Mouse (Mus musculus) midbrain, embryonic 12.5 days (tissue): ENCODE results near the gene Otud7b. TPM values are rescaled to one million over a fixed set of nuclear protein-coding genes. Genes with fewer than 3 reads are reported as not detected.

Source experiments
- ATAC-seq: fragments of 200-750 bp; cut with Nextera tagmentation; 2 replicates; pipeline ENCODE4 v1.8.0; 2017; ENCODE audit warnings: low read depth, moderate TSS enrichment, moderate library complexity; ENCODE audit not compliant: low FRiP score
- H3K27ac ChIP-seq: fragments of 300-500 bp; sonication (generic); replicated peaks from 2 replicates; pipeline ENCODE4 v1.5.1; 2016; ENCODE audit warnings: mild to moderate bottlenecking
- H3K27me3 ChIP-seq: fragments of 300-500 bp; sonication (generic); 2 replicates; pipeline ENCODE4 v1.6.1; 2016; ENCODE audit warnings: mild to moderate bottlenecking
- H3K36me3 ChIP-seq: fragments of 300-500 bp; sonication (generic); 2 replicates; pipeline ENCODE4 v1.6.1; 2016
- H3K4me1 ChIP-seq: fragments of 300-500 bp; sonication (generic); 2 replicates; pipeline ENCODE4 v1.6.1; 2016
- H3K4me2 ChIP-seq: fragments of 300-500 bp; sonication (generic); replicated peaks from 2 replicates; pipeline ENCODE4 v1.6.1; 2016; ENCODE audit warnings: mild to moderate bottlenecking, moderate library complexity
- H3K4me3 ChIP-seq: fragments of 300-500 bp; sonication (generic); 2 replicates; pipeline ENCODE4 v1.5.1; 2016; ENCODE audit warnings: mild to moderate bottlenecking
- H3K9ac ChIP-seq: fragments of 300-500 bp; sonication (generic); replicated peaks from 2 replicates; pipeline ENCODE4 v1.6.1; 2016; ENCODE audit warnings: mild to moderate bottlenecking, moderate library complexity
- H3K9me3 ChIP-seq: fragments of 300-500 bp; sonication (generic); 2 replicates; pipeline ENCODE4 v1.6.1; 2016; ENCODE audit warnings: mild to moderate bottlenecking
- WGBS: fragments of 180-500 bp; shearing (Covaris S2); methylation state at CpG from one replicate; pipeline ENCODE4 v1.1.7; 2016; 5-methylcytosine and 5-hydroxymethylcytosine counted together
- polyA plus RNA-seq: library from polyadenylated mRNA; unstranded; fragments of >200 nt; fragmentation: Nextera tagmentation; extraction: Ambion mirVana; gene quantifications from 2 replicates; pipeline ENCODE4 v1.2.1, GENCODE M21; 2016

Otud7b gene
- polyA plus RNA-seq, 1 experiment from 2014 or later: 19.1 TPM

DNA sequence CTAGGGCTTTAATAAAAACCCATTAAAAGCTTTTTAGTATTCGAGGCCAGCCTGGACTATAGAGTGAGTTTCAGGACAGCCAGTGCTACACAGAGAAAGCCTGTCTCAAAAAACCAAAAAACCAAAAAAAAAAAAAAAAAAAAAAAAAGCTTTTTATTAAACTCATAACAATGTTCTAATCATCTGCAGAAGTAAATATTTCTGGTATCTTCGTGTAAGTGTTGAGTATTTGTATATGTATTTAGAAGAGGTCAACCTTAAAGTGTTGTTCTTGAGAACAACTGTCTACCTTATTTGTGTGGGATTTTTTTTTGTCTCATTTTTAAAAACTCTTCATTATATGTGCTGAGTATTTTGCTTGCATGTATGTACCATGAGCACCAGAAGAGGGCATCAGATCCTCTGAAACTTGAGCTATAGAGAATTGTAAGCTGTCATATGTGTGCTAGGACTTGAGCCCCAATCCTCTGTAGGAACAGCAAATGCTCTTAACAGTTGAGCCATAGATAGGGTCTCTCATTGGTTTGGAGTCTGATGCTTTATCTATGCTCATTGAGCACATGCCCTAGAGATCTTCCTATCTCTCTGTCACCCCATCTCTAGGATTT lies 14.3 kb upstream of the Otud7b start:
- Histone ChIP-seq H3K4me2 (no peak overlapping the region), H3K4me1 (no peaks in the 10 kb centered on the region), H3K27me3 (no peaks in the 10 kb centered on the region), H3K9ac (no peak overlapping the region), H3K27ac (no peak overlapping the region), H3K36me3 (no peaks in the 10 kb centered on the region), H3K9me3 (no peaks in the 10 kb centered on the region), H3K4me3 (no peak overlapping the region)
- 76% methylated on average over 2 of the region's 2 CpGs for WGBS
- ATAC-seq: no peak

DNA sequence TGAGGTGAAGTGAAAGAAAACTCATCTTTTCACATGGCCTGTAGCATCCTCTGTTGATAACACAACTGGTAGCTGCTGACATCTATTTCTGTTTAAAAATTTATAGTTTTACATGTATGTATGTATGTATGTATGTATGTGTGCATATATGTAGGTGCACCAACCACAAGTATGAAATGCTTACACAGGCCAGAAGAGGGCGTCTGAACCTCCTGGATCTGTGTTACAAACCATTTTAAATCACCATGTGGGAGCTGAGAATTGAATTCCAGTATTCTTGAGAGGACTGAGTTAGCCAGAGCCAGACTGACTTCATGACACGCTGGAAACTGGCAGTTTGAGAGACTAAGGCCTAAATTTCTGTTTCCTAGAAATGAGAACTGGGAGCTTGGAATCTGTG lies 13.2 kb upstream of the Otud7b start:
- no peak overlapping the region for H3K27ac ChIP-seq
- no peak overlapping the region for H3K9ac ChIP-seq
- WGBS: 64% methylated on average over 2 of the region's 2 CpGs

DNA sequence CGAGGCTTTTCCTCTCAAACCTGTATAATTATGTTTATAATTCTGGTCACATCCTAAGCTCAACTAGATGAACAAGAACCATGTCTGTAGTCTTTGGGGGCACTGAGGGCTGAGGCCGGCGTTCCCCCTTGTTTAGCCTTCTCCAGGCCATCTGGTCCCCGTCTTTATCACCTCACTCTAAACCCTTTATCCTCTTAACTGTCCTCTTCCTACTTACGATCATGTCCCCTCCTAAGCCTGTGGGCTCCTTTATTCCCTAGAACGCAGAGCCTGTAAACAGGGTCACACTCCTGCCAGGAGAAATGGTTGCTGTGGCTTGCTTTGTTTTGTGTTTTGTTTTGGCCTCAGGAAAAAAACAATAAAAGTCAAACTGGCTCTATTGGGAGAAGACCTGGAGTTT lies 12.4 kb upstream of the Otud7b start:
- H3K9ac ChIP-seq: no peak overlapping the region
- ATAC-seq: no peak
- H3K9me3 ChIP-seq: no peaks in the 10 kb centered on the region
- H3K4me1 ChIP-seq: no peaks in the 10 kb centered on the region
- no peak overlapping the region for H3K4me2 ChIP-seq
- H3K4me3 ChIP-seq: no peak overlapping the region
- WGBS: 41% methylated on average over 6 of the region's 6 CpGs
- no peak overlapping the region for H3K27ac ChIP-seq
- no peaks in the 10 kb centered on the region for H3K36me3 ChIP-seq
- H3K27me3 ChIP-seq: no peaks in the 10 kb centered on the region

More for the DNA sequence above, 13.2 kb upstream of the Otud7b start:
- Histone ChIP-seq H3K4me1 (no peaks in the 10 kb centered on the region), H3K36me3 (no peaks in the 10 kb centered on the region), H3K9me3 (no peaks in the 10 kb centered on the region), H3K4me2 (no peak overlapping the region), H3K27me3 (no peaks in the 10 kb centered on the region), H3K4me3 (no peak overlapping the region)
- ATAC-seq: no peak

DNA sequence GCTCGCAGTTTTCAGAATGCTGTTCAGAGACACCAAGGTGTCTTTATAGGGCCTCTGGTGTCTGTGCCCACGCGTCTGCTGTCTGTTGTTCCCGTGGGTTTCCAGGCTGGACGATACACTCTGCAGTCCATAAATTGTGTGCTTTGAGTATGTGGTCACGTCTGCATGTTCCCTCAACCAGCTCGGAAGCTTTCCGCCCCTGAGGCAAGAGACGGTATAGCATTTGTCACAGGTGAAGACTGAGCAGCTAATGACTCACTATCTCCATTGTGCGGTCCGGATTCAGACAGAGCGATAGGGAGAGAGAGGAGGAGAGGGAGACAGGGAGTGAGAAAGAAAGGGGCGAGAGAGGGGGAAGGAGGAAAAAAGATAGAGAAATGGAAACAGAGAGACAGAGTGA lies 10.8 kb upstream of the Otud7b start:
- ATAC-seq: no peak
- H3K9ac ChIP-seq: no peak overlapping the region
- H3K27ac ChIP-seq: no peak overlapping the region
- 81% methylated on average over 13 of the region's 13 CpGs for WGBS
- no peaks in the 10 kb centered on the region for H3K9me3 ChIP-seq
- H3K4me3 ChIP-seq: no peak overlapping the region
- H3K4me2 ChIP-seq: no peak overlapping the region
- H3K36me3 ChIP-seq: no peaks in the 10 kb centered on the region
- H3K4me1 ChIP-seq: no peaks in the 10 kb centered on the region
- H3K27me3 ChIP-seq: no peaks in the 10 kb centered on the region

DNA sequence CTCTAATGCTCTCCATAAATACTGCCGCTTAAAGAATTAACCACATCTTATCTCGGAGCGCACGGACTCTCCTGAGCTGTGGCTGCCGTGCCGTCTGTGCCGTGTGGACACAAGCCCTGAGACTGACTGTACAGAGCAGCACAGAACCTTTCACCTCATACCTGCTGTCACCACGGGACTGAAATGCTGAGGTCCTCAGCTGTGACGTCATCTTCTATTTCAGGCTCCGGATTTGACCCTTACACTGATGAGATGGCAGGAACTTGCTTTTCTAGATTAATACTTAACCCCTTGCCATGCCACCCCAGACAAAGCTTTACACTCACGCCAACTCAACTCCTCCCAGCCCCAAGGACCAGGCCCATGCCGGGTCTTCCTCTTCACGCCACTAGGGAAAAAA lies 10.1 kb upstream of the Otud7b start:
- 87% methylated on average over 13 of the region's 13 CpGs for WGBS
- Histone ChIP-seq H3K36me3 (no peaks in the 10 kb centered on the region), H3K4me2 (no peak overlapping the region), H3K27ac (no peak overlapping the region), H3K27me3 (no peaks in the 10 kb centered on the region), H3K4me3 (no peak overlapping the region), H3K9ac (no peak overlapping the region), H3K4me1 (no peaks in the 10 kb centered on the region), H3K9me3 (no peaks in the 10 kb centered on the region)
- ATAC-seq: no peak

DNA sequence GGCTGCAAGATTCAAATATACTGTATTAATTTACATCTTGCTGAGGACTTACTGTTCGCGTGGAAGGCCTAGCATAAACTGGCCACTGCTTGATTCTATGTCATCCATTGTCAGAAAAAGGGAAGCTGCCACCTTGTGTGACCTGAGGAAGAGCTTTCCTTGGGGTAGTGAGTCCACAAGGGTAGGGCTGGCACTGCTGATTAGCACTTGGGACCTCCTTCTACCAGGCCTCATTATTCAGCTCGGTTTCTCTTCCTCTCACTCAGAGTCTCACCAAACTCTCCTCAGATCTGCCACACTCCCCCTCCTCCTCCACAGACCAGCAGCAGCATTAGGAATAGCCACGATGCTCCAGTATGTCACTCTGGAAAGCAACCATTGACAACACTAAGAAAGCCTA lies 6.2 kb upstream of the Otud7b start:
- no peak overlapping the region for H3K27ac ChIP-seq
- no peak overlapping the region for H3K4me3 ChIP-seq
- no peaks in the 10 kb centered on the region for H3K36me3 ChIP-seq
- no peaks in the 10 kb centered on the region for H3K27me3 ChIP-seq
- H3K9me3 ChIP-seq: no peaks in the 10 kb centered on the region
- H3K9ac ChIP-seq: no peak overlapping the region
- H3K4me2 ChIP-seq: no peak overlapping the region
- 72% methylated on average over 4 of the region's 4 CpGs for WGBS
- no peak for ATAC-seq
- H3K4me1 ChIP-seq: peaks cover 7% of the 10 kb centered on the region

DNA sequence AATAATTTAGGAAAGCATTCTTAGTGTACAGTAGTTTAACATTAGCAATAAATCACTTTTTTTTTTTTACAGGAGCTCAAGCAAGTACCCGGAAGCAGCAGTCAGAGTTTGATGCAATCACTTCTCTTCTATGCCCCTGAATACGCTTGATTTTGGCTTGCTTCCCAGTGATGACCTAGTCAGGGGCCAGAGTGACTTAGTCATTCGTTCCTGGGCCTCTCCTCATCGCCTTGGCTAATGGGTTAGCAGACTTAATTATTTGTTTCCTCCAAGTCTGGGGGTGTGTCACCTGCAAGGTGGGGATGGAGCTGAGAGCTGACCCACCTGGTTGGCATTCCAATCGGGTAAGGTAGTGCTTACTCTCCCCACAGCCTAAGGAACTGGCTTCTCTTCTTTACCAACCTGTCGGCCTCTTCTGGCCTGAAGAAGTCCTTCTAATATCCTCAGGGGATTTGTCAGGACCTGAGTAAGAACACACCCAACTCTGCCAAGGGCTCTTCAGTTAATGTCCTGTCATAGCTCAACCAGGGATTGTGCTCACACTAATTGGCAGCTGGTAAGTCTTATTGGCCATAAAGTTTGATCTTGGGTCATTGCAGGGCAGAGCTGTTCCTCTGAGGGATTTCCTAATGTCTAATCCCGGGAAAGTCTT lies 5.6 kb upstream of the Otud7b start:
- H3K4me2 ChIP-seq: no peak overlapping the region
- H3K9me3 ChIP-seq: no peaks in the 10 kb centered on the region
- no peaks in the 10 kb centered on the region for H3K36me3 ChIP-seq
- H3K9ac ChIP-seq: no peak overlapping the region
- no peaks in the 10 kb centered on the region for H3K27me3 ChIP-seq
- 74% methylated on average over 7 of the region's 7 CpGs for WGBS
- H3K27ac ChIP-seq: no peak overlapping the region
- no peak overlapping the region for H3K4me3 ChIP-seq
- peaks cover 7% of the 10 kb centered on the region for H3K4me1 ChIP-seq
- ATAC-seq: no peak

DNA sequence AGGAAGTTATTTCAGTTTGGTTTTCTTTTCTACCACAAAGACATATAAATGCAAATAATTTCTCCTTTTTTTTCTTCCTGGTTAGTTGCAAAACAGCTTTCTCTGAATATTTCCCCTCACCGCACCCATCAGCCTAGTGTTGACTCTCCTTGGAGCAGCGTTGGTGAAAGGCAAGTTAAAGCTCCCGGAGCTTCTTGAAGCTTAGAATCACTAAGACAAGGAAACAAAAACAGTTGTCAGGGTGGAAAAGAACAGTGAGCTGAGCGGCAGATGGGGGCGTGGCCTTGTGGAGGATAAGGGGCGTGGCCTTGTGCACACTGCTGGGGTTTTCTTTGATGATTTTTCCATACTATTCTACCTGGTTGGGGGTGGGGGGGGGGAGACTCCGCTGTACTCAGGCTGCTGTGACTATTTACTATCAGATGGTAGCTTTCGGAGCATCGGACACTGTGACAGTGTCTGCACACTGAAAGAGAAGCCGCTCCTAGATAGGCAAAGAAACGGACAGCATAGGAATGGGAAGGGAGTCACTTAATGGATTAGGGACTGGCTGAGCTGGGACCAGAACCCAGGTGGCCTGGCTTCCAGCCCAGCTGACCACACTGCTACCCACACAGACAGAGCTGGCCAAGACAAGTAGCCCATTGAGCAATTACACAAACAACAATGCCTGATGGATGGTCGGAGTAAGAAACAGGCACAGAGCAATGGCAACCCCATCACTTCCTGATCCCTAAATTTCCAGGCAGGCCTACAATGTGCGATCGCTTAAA lies 2.0 kb upstream of the Otud7b start:
- Histone ChIP-seq H3K27ac (no peak overlapping the region), H3K36me3 (no peaks in the 10 kb centered on the region), H3K9me3 (no peaks in the 10 kb centered on the region), H3K4me3 (peak overlapping the region; percentile 26), H3K4me1 (peaks cover 16% of the 10 kb centered on the region), H3K4me2 (peak overlapping the region; percentile 49), H3K9ac (no peak overlapping the region), H3K27me3 (no peaks in the 10 kb centered on the region)
- 18% methylated on average over 14 of the region's 14 CpGs for WGBS
- 0 out of 2 replicates have a peak, but pooled peaks have one; percentile 14 for ATAC-seq

DNA sequence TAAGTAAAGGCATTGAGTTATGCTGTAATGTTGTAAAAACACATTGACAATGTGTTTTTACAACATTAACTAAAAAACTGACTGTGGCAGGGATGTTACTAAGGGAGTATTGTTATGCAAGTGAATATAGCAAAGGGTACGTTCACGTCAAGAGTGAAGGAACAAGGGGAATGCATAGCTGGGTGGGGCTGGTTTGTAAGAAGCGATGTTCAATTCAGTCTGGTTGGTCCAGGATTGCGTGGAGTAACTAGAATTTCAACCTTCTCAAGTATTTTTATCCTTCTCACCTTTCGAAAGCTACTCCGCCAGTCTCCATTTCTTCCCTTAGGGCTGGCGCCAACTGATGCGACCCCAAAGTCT lies 446 bp upstream of the Otud7b start:
- peaks cover 16% of the 10 kb centered on the region for H3K4me1 ChIP-seq
- peak overlapping the region; percentile 76 for H3K27ac ChIP-seq
- no peaks in the 10 kb centered on the region for H3K9me3 ChIP-seq
- H3K4me3 ChIP-seq: peak overlapping the region; percentile 80
- H3K9ac ChIP-seq: peak overlapping the region; percentile 84
- ATAC-seq: no peak; the same call in 1 of the 2 replicates
- WGBS: 3% methylated on average over 8 of the region's 8 CpGs
- H3K36me3 ChIP-seq: no peaks in the 10 kb centered on the region
- peak overlapping the region; percentile 92 for H3K4me2 ChIP-seq
- no peaks in the 10 kb centered on the region for H3K27me3 ChIP-seq

DNA sequence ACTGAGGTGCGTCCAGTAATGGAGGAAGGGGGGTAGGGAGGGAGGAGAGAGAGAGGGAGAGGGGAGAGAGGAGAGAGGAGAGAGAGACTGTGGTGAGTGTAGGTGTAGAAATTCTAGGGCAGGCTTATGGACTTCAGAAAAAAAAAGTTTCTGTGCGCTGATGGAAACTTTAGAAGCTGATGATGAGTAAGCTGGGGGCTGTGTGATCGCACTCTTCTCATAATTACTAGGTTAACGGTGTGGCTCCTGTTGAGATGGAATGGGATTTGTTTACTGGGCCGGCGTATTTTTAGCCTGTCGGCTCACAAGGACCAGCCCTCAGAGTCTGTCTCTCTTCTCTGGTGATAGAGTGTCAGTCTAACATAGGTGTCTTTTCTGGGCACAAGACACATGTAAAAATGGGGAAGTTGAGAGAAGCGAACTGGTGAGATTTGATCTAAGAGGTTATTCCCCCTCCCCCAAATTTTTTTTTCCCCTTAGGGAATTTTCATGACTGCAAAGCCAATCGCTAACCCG lies 963 bp downstream of the Otud7b start:
- 0 out of 2 replicates have a peak, but pooled peaks have one; percentile 23 for ATAC-seq
- WGBS: 9% methylated on average over 10 of the region's 10 CpGs
- Histone ChIP-seq H3K36me3 (no peaks in the 10 kb centered on the region), H3K27ac (no peak overlapping the region), H3K9me3 (no peaks in the 10 kb centered on the region), H3K27me3 (no peaks in the 10 kb centered on the region), H3K4me3 (peak overlapping the region; percentile 80), H3K4me1 (peaks cover 16% of the 10 kb centered on the region), H3K9ac (peak overlapping the region; percentile 84), H3K4me2 (peak overlapping the region; percentile 92)

DNA sequence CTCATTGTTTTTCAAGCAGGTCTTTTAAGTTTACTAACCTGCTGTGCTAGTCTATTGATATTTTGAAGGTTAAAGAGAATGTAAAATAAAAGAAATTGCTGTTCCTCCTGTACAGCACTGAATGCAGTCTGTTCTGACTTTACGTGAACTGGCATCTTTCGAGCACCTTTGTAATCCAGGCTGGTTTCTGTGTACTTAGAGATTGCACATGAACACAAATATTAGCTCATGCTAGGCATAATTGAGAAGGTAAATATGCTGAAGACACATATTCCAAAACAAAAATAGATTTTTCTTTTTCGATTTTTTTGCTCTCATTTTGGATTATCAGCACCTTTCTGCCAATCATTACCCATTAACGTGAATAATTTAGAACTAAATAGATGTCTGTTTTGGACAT lies 1.8 kb downstream of the Otud7b start:
- no peaks in the 10 kb centered on the region for H3K9me3 ChIP-seq
- H3K4me3 ChIP-seq: no peak overlapping the region
- H3K9ac ChIP-seq: no peak overlapping the region
- WGBS: 89% methylated on average over 4 of the region's 4 CpGs
- H3K36me3 ChIP-seq: no peaks in the 10 kb centered on the region
- ATAC-seq: no peak
- H3K27me3 ChIP-seq: no peaks in the 10 kb centered on the region
- H3K4me1 ChIP-seq: peaks cover 16% of the 10 kb centered on the region
- H3K4me2 ChIP-seq: no peak overlapping the region
- H3K27ac ChIP-seq: no peak overlapping the region

DNA sequence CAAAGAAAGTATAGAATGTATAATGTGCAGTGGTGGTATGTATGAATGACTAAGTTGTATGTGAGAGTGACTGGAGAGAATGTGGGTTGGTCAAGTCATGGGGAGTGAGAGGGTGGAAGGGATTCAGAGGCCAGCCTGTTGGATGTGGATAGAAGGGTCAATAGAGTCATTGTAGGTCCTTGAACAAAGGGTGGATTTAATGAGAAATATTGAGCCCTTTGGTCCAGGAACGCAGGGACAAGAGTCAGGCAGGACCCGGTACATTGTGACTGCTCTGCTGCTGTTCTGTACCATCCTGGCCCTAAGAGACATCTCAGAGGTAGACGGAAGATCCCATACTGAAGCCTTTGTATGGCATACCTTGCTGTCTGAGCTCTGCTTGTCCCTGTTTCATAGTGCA lies 4.0 kb downstream of the Otud7b start:
- no peaks in the 10 kb centered on the region for H3K9me3 ChIP-seq
- H3K4me2 ChIP-seq: no peak overlapping the region
- no peak overlapping the region for H3K9ac ChIP-seq
- no peak for ATAC-seq
- no peak overlapping the region for H3K4me3 ChIP-seq
- H3K36me3 ChIP-seq: no peaks in the 10 kb centered on the region
- WGBS: 84% methylated on average over 3 of the region's 3 CpGs
- H3K4me1 ChIP-seq: peaks cover 9% of the 10 kb centered on the region
- H3K27ac ChIP-seq: no peak overlapping the region
- no peaks in the 10 kb centered on the region for H3K27me3 ChIP-seq
